Mouse (Mus musculus) kidney, adult 2 months (tissue): ENCODE measurements around the gene Ctbp1. TPM values are rescaled to one million over a fixed set of nuclear protein-coding genes. Genes with fewer than 3 reads are reported as not detected.

Experiments used
- DNase-seq: peaks from one replicate; pipeline ENCODE4 v3.0.0; 2021
- H3K27ac ChIP-seq: fragments of 200-500 bp; 2 replicates; pipeline ENCODE4 v1.5.1; 2012; ENCODE audit warnings: low read depth, low read length, control low read depth, inconsistent platforms; ENCODE audit not compliant: insufficient read depth
- H3K27me3 ChIP-seq: fragments of 200-500 bp; replicated peaks from 2 replicates; pipeline ENCODE4 v1.6.1; 2012; ENCODE audit warnings: mild to moderate bottlenecking, moderate library complexity, low read length, inconsistent platforms; ENCODE audit not compliant: control insufficient read depth, insufficient read depth
- H3K36me3 ChIP-seq: fragments of 200-500 bp; 2 replicates; pipeline ENCODE4 v1.6.1; 2012; ENCODE audit warnings: mild to moderate bottlenecking, moderate library complexity, low read length, inconsistent platforms; ENCODE audit not compliant: control insufficient read depth, insufficient read depth
- H3K4me1 ChIP-seq: fragments of 200-500 bp; 2 replicates; pipeline ENCODE4 v1.6.1; 2011; ENCODE audit warnings: low read length; ENCODE audit not compliant: control insufficient read depth, insufficient read depth
- H3K4me3 ChIP-seq: fragments of 200-500 bp; 2 replicates; pipeline ENCODE4 v1.5.1; 2011; ENCODE audit warnings: mild to moderate bottlenecking, low read depth, low read length, control low read depth; ENCODE audit not compliant: insufficient read depth
- CTCF ChIP-seq: fragments of 200-500 bp; conservative IDR thresholded peaks from 2 replicates; pipeline ENCODE4 v1.5.1; 2011; ENCODE audit warnings: low read depth, mild to moderate bottlenecking, control low read depth, low read length, moderate library complexity, mixed read lengths; ENCODE audit not compliant: insufficient read depth, insufficient read length
- POLR2A ChIP-seq: fragments of 200-500 bp; IDR thresholded peaks from one replicate; pipeline ENCODE4 v1.6.1; 2011; ENCODE audit warnings: low read depth, low read length, control low read depth
- WGBS: fragments of 180-500 bp; shearing (Covaris S2); methylation state at CpG from one replicate; pipeline ENCODE4 v1.1.7; 2018; 5-methylcytosine and 5-hydroxymethylcytosine counted together
- polyA plus RNA-seq: library from polyadenylated mRNA; depleted of rRNA; stranded (reverse); fragments of >200 nt; gene quantifications from 2 replicates; pipeline ENCODE4 v1.2.3, GENCODE M21; 2012; rRNA removed

Ctbp1 gene
- polyA plus RNA-seq: 209 and 253 TPM in 2 replicates

GRCm38 (mm10) chr5:33274953-33275454, at the start of gene Ctbp1:
Ctbp1 (minus strand) TSS chr5:33274994.
- WGBS: 2% methylated on average over 57 of the region's 57 CpGs
- H3K4me1 ChIP-seq: peaks cover 24% of the 10 kb centered on the region

GRCm38 (mm10) chr5:33324491-33324890, 49.7 kb upstream of the Ctbp1 start:
- no peaks in the 10 kb centered on the region for H3K4me1 ChIP-seq

More at GRCm38 (mm10) chr5:33274953-33275454, at the start of gene Ctbp1:
- TF ChIP-seq POLR2A (no peak), CTCF (peak; percentile 49)
- peak; percentile 96 for DNase-seq
- Histone ChIP-seq H3K27me3 (no peaks in the 10 kb centered on the region), H3K27ac (peak within 1 kb of the TSS; percentile 89), H3K36me3 (no peaks in the 10 kb centered on the region), H3K4me3 (peak within 1 kb of the TSS; percentile 87)

GRCm38 (mm10) chr5:33312192-33312591, 37.4 kb upstream of the Ctbp1 start:
- Histone ChIP-seq H3K36me3 (no peaks in the 10 kb centered on the region), H3K4me3 (no peak overlapping the region), H3K27me3 (no peaks in the 10 kb centered on the region; the same call in 1 of the 2 replicates), H3K27ac (no peak overlapping the region), H3K4me1 (no peaks in the 10 kb centered on the region)
- DNase-seq: no peak
- no peak for TF ChIP-seq POLR2A
- no peak for TF ChIP-seq CTCF
- 82% methylated on average over 7 of the region's 7 CpGs for WGBS

More at GRCm38 (mm10) chr5:33324491-33324890, 49.7 kb upstream of the Ctbp1 start:
- 51% methylated on average over 2 of the region's 2 CpGs for WGBS
- no peak for TF ChIP-seq CTCF
- no peak for TF ChIP-seq POLR2A
- DNase-seq: no peak
- H3K27me3 ChIP-seq: no peaks in the 10 kb centered on the region
- no peaks in the 10 kb centered on the region for H3K36me3 ChIP-seq
- H3K4me3 ChIP-seq: no peak overlapping the region
- no peak overlapping the region for H3K27ac ChIP-seq

GRCm38 (mm10) chr5:33310704-33311462, 36.1 kb upstream of the Ctbp1 start:
- no peak overlapping the region for H3K27ac ChIP-seq
- H3K27me3 ChIP-seq: no peaks in the 10 kb centered on the region; the same call in 1 of the 2 replicates
- no peak for TF ChIP-seq CTCF
- TF ChIP-seq POLR2A: no peak
- DNase-seq: no peak
- 83% methylated on average over 3 of the region's 3 CpGs for WGBS
- H3K36me3 ChIP-seq: no peaks in the 10 kb centered on the region
- no peaks in the 10 kb centered on the region for H3K4me1 ChIP-seq
- H3K4me3 ChIP-seq: no peak overlapping the region

- Histone ChIP-seq H3K27me3 (no peaks in the 10 kb centered on the region), H3K4me1 (no peaks in the 10 kb centered on the region), H3K4me3 (no peak overlapping the region), H3K27ac (no peak overlapping the region), H3K36me3 (no peaks in the 10 kb centered on the region)
- peak; percentile 16 for DNase-seq
- TF ChIP-seq CTCF: no peak
- no peak for TF ChIP-seq POLR2A
- WGBS: 79% methylated on average over 2 of the region's 2 CpGs
Observed at GRCm38 (mm10) chr5:33301801-33302200, 27.0 kb upstream of the Ctbp1 start.

GRCm38 (mm10) chr5:33297164-33297563, 22.4 kb upstream of the Ctbp1 start:
- H3K27me3 ChIP-seq: no peaks in the 10 kb centered on the region
- H3K36me3 ChIP-seq: no peaks in the 10 kb centered on the region
- H3K4me1 ChIP-seq: no peaks in the 10 kb centered on the region
- H3K27ac ChIP-seq: no peak overlapping the region
- H3K4me3 ChIP-seq: no peak overlapping the region
- 47% methylated on average over 6 of the region's 6 CpGs for WGBS
- peak; percentile 54 for DNase-seq
- TF ChIP-seq POLR2A (no peak), CTCF (peak; percentile 74)

GRCm38 (mm10) chr5:33293796-33294430, 19.1 kb upstream of the Ctbp1 start:
- Histone ChIP-seq H3K4me3 (no peak overlapping the region), H3K36me3 (no peaks in the 10 kb centered on the region), H3K27ac (no peak overlapping the region), H3K27me3 (no peaks in the 10 kb centered on the region), H3K4me1 (no peaks in the 10 kb centered on the region)
- no peak for DNase-seq
- WGBS: 47% methylated on average over 16 of the region's 16 CpGs
- no peak for TF ChIP-seq POLR2A
- no peak for TF ChIP-seq CTCF
